Mouse (Mus musculus) erythroid progenitor cell, adult 5-6 weeks (primary cell): ENCODE results near the gene Lhx9. TPM values are rescaled to one million over a fixed set of nuclear protein-coding genes. Genes with fewer than 3 reads are reported as not detected.
A peak's percentile ranks its signal among the peaks of the same experiment; 100 is the strongest.

Experiments used
- ATAC-seq: replicated peaks from 2 replicates; pipeline ENCODE4 v1.8.0; 2016; ENCODE audit warnings: moderate number of reproducible peaks, mild to moderate bottlenecking, moderate TSS enrichment, inconsistent platforms; ENCODE audit not compliant: poor library complexity, low FRiP score, severe bottlenecking
- total RNA-seq, 2 experiments: library from RNA; stranded (forward) in 1 of 2; stranded (reverse) in 1 of 2; fragments of 150-400 nt in 1 of 2; fragments of 186-747, 209-891 nt in 1 of 2; gene quantifications; 2 replicates each; pipeline versions ENCODE4 v1.2.3 to v1.2.4; 2015 to 2017; ENCODE audit warnings: low replicate concordance in 2 of 2

Lhx9 gene
- total RNA-seq, 2 experiments from 2014 or later: not detected

DNA sequence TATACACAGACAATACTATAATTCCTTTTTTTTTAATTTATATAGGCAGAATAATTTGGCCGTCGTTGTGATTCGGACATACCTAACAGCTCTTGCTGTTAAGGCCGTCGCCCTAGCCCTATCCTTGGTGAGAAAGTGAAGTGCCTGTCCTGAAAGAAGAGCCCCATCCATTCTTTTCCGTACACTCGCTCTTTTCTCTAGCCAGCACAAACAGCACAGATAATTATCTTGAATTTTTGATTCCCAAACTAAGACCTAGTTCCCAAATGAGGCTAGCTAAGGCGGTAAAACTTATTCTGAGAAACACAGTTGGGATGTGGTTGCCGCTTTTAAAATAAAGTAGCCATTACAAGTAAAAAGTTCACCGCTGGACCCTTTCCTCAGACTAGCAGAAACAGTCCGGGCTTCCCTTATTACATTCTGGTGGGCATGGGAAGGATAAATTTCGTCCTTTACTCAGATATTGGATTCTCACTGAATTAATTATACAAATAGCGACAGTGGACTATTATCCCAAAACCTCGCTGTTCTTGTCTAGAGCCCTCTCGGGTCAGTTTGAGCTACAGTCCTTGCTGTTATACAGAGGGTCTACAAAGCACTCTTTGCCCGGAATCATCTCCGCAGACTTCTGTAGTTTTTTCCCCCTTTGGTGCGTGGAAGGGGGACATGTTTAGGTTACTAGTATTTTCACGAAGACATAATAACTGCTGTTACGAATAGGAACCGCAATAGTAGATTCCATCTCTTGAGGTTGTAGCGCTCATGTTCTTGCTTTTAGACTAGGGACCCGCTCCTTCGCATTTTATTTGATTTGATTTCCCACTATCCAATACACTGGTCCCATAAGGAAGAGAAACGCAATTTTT is 7.7 kb downstream of the Lhx9 start:
- ATAC-seq: no peak

DNA sequence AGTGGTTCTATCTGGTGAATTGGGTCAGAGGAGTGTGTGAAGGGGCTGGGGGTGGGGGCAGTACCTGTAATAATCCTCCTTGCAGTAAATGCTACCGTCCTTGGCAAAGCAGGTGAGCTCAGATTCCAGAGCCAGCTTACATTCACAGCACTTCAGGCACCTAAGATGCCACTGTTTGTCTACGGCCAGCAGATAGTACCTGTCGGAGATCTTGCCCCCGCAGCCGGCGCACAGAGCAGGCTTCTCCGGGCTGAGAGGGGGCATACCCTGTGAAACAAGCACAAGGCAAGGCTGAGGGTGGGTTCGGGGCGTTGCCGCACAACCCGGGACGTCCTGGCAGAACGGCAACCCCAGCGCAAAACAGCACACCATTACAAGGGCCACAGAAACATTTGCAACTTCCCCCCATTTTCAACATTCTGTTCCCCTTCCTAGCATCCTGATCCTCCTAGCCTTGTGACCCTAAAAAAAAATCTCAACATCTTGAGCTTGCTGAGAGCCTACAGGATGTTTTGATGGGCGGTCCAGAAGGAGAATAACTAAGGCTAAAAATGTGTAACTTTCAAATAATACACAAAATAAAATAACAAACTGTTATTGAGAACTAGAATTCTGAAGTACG is 8.5 kb downstream of the Lhx9 start:
- ATAC-seq: no peak

DNA sequence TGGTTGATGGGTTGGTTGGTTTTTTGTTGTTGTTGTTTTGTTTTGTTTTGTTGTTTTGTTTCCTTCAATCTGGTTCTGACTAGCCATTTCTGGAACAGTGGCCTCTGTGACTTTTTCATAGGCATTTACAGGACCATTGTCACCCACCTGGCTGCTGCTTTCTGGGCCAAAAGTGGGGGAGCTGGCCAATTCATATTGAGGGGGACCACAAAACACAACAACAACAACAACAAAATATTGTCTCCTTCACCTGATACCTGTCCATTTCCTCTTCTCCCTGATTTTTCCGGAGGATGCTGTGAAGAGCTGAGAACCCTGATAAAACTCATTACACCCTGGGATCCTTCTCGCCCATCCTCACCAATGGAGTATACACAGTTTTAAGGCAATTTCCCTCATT is 9.1 kb downstream of the Lhx9 start:
- ATAC-seq: no peak

DNA sequence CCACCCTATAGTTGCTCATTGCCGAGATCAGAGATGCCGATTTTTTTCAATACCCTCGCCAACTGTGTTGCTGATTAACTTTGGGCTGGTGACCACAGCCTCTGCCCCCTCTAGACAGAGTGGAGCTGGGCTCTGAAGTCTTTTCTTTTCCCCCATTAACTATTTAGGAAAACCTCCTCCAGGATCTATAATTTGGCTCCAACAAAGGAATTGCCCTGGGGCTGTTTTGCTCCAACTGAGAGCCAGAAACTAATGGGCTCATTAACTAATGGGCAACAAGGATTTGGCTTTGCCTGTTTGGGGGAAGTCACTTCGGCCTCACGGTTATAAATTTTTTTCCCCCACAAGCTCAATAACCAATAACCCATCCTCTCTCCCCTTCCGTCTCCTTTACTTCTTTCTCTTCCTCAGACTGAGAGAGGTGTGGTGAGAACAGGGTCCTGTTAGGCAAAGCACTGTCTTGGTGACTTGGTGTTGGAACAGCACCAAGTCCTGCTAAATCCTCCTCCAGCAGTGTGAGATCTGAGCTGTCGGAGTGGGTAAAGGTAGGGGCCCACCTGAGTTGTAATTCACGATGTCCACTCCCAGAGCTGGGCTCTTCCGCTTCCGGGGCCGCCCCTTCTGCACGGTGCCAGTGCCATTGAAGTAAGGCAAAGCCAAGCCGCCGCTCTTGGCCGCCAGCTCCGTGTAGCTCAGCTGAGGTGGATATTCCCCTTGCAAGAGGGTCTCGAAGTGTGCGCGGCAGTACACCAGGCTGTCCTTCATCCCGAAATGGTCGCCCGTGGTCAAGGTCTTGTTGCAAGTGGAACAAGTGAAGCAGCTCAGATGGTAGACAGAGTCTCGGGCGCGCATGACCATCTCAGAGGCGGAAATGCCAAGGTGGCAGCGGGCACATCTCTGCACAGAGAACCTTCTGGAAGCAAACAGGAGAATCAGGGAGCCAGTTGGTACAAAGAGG is 10.3 kb downstream of the Lhx9 start:
- no peak for ATAC-seq

DNA sequence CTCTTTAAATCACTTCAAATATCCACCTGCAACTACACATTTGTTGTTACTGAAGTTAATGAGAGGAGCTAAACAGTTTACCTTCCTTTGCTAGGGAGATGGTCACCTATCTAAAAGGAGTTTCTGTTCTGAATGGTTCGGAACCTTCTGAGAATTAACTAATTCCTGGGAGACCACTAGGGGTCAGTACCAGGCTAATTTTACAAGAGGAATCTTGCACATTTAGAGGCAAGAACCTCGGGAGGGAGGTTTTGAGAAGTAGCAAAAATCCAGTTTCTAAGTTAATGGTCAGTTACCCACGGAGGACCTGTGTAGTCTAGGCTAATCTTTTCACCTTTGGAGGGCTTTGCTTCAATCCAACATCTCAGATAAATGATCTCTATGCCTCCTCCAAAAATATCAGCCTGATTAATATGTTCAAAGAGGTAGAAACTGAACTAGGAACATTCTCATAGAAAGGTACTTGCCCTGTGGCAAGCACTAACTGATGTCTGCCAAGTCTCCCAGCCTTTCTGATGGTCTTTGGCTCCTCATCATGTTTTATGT is 12.9 kb downstream of the Lhx9 start:
- no peak for ATAC-seq

DNA sequence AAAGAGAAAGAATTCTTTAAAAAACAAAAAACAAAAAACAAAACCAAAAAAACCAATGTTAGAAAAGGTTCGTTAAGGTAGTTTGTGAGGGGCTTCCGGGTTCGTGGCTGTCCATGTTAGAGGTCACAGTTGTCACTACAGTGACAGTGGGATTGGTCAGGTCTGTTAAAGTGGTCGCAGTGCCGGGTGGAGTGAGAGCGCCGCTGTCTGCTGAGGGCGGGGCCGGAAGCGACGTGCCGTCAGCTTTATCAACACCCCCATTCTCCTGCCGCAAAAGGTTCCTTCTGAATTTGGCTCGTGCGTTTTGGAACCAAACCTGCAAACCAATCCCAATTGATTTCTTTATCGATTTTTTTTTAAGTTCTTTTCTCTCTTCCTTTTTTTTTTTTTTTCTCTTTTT is 17.1 kb downstream of the Lhx9 start:
- no peak for ATAC-seq

DNA sequence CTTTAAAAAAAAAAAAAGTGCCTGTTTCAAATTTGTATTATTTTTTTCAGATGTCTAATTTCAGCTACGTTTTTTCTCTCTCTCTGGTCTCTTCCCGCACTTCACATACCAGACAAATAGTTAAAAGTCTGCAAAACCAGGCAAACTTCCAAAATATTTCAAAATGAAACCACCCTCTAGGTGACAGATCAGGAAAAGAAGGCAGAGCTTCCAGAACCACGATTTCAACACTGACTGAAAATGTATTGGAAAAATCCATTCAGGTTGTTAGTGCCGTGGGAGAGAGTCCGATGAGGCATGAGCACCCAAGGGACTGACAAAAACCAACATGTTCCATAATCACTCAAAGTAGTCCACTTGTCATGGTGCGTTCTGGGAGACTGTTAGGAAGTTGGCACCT is 21.5 kb downstream of the Lhx9 start:
- ATAC-seq: no peak

DNA sequence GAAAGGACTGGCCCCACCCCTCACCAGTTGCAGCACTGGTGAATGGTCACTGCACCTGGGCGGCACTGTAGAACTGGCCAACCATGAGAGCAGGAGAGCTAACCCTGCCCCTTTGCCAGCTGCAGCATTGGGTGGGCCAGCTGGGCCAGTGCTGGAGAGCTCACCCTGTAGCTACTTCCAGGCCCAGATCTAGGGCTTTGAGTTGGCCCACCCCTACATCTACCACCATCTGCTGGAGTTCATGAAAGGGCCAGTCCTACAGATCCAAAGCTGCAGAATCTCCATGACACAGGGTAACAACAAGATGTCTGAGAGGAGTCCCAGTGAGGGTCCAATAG is 25.4 kb downstream of the Lhx9 start:
- ATAC-seq: no peak

DNA sequence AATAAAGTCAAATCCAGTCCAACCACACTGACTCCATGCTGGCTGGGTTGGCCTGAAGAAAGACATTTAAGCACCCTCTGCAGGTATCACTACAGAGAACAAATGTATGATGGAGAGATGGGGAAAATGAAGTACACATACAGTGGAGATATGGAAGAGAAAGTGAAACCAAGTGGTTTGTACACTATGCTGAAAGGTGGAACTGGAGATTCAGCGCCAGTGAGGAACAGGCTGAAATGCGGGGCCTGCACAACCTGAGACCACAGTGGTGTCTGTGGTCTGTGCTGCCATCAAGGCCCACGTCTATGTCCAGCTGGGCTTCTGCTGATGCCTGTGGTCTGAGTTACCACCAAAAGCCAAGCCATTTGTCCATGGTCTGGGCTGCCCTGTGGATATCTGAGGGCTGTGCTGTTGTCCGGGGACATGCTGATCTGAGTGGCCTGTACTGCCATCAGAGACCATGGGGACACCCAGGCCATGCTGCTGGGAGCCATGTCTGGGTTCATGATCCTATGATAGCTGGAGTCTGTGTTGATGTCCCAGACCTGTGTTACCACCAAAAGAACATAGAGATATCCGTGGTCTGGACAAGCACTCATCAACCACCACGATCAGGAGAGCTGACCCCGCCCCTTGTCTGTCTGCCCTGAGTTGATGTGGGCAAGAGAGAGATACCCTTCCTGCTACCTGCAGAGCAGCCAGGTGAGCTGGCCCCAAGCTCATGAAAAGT is 26.0 kb downstream of the Lhx9 start:
- ATAC-seq: 0 out of 2 replicates have a peak, but pooled peaks have one; percentile 30

DNA sequence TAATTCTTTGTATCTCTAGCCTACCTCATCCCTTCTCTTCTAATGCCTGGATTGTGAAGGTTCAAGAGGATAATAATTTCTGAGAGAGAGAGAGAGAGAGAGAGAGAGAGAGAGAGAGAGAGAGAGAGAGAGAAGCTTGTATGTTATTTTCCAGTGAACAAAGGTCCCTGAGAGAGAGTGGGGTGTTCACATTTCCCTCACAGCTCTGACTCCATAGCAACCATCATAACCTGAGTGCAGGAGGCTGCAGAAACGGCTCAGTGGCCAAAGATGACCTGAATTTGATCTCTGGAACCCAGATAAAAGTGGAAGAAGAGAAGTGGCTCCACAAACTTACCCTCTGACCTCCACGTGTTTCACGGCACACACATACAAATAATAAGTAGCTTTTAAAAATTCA is 46.6 kb downstream of the Lhx9 start:
- ATAC-seq: no peak

DNA sequence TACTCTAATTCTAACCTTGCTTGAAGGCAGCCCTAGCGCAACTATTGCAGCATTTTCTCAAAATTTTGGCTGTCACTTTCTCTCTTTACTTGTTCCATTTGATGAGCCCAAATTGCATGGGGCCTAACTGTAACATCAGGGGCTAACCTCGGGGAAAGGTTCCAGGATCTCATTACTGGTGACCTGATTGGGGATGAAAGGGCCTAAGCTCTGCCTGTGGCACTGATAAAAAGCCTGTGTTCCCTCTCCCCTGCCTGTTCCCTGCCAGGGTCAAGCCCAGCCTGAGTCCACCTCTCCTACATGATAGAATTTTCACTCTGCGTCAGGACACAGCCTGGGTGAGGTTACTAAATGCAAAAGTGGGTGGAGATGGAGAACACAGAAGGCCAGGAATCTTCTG is 47.1 kb downstream of the Lhx9 start:
- ATAC-seq: no peak

DNA sequence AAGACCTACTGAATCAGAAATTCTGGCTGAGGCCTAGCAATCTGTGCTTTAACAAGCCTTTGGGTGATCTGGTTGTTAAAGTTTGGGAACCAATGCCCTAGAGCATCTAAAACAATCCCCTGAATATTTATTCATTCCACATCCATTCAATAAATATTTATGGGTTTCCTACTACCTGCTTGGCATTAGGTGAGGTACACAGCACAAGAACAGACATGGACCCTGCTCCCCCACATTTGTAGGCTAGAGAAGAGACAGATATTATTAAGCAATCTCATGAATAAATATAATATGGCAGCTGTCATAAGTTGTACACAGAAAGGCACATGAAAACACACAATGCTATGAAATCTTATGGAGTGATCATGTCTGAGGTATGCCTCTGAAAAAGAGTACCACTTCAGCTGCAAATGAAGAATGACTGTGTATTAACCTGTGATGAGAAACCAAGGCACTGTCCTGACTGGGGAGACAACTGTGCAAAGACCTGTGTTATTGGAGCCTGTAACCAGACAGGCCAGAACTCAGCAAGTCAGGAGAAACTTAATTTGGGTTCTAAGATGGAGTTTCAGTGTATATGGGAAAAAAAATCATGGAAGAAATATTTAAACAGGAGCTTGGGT is 48.6 kb downstream of the Lhx9 start:
- ATAC-seq: no peak

DNA sequence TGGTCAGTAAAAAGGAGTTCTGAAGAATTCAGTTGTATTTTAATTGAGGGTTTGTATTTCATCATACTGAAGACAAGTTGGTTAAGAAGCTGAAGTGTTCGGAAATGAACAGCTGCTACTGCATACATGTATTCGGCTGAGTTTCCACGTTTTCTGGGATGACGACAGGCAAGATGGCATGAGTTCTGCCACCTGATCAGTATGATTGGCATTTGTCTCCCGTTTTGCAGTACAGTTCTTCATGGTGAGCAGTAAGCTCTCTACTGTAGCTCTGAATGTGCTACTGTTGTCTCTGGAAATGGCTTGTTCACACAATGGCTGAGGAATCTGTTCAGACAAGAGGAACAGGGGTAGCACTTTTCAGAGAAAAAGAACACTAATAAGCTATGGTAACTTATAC is 50.3 kb downstream of the Lhx9 start:
- no peak for ATAC-seq

DNA sequence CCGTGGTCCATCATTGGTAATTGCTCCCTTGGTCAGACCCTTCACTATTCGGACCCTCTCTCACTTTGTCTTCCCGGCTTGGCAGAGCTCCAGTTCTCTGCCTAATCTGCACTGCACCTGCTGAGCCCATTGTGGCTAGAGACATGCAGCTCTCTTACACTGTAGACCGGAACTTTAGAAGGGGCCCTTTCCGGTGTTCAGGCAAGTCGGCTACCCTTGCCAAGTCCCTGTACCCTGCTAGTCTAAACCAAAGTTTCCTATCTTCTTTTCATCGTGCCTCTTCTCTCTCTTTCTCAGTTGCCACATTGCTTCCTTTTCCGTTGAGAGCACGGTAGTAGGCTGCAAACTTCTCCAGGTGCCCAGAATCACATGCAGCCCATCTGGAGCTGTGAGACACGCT is 62.5 kb downstream of the Lhx9 start:
- ATAC-seq: no peak

DNA sequence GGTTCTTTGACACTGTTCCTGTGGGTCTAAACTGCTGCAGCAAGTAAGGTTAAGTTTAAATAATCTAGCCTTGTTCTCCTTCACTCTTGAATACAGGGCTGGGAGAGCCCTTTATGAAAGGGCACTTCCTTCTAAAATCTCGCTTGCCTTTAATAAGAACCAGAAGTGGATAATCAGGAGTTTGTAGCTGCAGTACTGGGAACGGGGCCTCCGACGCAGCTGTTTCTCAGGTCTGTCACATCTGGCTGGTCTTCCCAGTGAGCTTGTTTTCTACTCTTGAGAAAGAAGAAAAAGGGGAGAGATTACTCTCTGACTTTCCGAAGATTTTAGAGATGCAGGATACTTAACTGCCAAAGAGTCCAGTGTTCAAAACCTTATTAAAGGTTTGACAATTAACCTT is 64.4 kb downstream of the Lhx9 start:
- no peak for ATAC-seq
